Mouse (Mus musculus): Measurements from ENCODE around the gene Cyp2j5. TPM values are rescaled to one million over a fixed set of nuclear protein-coding genes. Genes with fewer than 3 reads are reported as not detected.
A peak's percentile ranks its signal among the peaks of the same experiment; 100 is the strongest.

Cyp2j5 gene
- total and polyA plus RNA-seq, 3 experiments, result not detected

DNA sequence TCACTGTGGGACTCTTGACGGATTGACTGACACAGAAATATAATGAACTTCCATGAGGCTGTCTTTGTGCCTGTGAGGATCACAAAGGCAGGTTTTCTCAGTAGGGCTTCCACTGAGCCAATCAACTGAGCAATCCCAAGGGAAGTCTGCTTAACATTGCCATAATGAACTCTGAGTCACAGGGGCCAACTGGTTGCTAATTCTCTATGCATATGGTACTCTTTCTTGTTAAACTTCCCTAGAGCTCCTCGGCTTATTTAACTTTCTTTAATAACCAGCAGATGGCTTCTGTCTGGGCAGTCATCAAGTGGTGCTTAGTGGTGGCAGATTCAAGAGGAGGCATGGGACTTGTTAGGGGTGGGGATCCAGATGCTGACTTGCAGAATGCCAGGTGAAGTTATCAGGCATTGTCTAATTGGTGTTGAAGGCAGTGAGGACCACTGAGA, 23.4 kb upstream of the Cyp2j5 start:
- Histone ChIP-seq H3K36me3 (ENCODE audit: control insufficient read depth, insufficient read depth, low read length) (no peaks in the 10 kb centered on the region), H3K4me1 (ENCODE audit: control insufficient read depth, insufficient read depth, low read length) (no peaks in the 10 kb centered on the region), H3K4me3 (no peak overlapping the region), H3K79me2 (replicated peaks; ENCODE audit: control insufficient read depth, insufficient read depth, low read length) (no peaks in the 10 kb centered on the region), H3K9ac (ENCODE audit: low read depth, low read length) (no peak overlapping the region), H3K27me3 (ENCODE audit: control insufficient read depth, insufficient read depth, low read length) (no peaks in the 10 kb centered on the region), H3K27ac (no peak overlapping the region)
- 62% methylated on average over 2 of the region's 2 CpGs for WGBS
- TF ChIP-seq POLR2A (IDR thresholded peaks at IDR 0.05; ENCODE audit: insufficient read depth, low read depth, low read length), result no peak
- TF ChIP-seq CTCF (IDR thresholded peaks at IDR 0.05), result no peak
- no peak for TF ChIP-seq EP300 (IDR thresholded peaks at IDR 0.05; ENCODE audit: insufficient read depth, low read depth, low read length)
- intact Hi-C loops (cut with DNase I), result no loop called here
- DNase-seq, result no peak

DNA sequence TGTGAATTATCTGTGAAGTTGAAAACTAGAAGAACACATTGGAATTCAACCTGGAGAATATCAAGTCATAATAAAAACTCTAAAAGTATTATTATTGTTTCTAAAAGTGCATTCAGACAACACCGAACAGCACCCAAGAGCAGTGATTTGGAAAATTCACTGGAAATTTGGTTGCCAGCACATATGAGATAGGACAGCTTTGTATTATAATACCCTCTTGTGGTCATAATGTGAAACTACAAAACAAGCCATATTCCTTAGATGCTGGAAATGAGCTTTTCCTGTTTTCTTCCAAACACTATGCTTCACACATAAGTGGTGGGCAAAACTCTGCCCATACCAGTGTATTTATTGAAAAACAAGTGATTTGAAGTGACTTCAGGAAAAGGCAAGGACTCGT, 19.5 kb upstream of the Cyp2j5 start:
- no peaks in the 10 kb centered on the region for H3K27me3 ChIP-seq (ENCODE audit: control insufficient read depth, insufficient read depth, low read length)
- H3K9ac ChIP-seq (ENCODE audit: low read depth, low read length), result no peak overlapping the region
- no peaks in the 10 kb centered on the region for H3K36me3 ChIP-seq (ENCODE audit: control insufficient read depth, insufficient read depth, low read length)
- H3K4me3 ChIP-seq, result no peak overlapping the region
- H3K79me2 ChIP-seq (replicated peaks; ENCODE audit: control insufficient read depth, insufficient read depth, low read length), result no peaks in the 10 kb centered on the region
- no peak overlapping the region for H3K27ac ChIP-seq
- 30% methylated on average over 2 of the region's 2 CpGs for whole genome bisulfite sequencing
- no peaks in the 10 kb centered on the region for H3K4me1 ChIP-seq (ENCODE audit: control insufficient read depth, insufficient read depth, low read length)
- intact Hi-C loops (cut with DNase I), result loop anchor here (2.0 to 5.0 kb wide), 2 partner anchors 91 to 409 kb away; partner anchors contain the start of gene Cyp2j9
- TF ChIP-seq POLR2A (IDR thresholded peaks at IDR 0.05; ENCODE audit: insufficient read depth, low read depth, low read length) (no peak), EP300 (IDR thresholded peaks at IDR 0.05; ENCODE audit: insufficient read depth, low read depth, low read length) (no peak), CTCF (IDR thresholded peaks at IDR 0.05) (peak; percentile 74)
- no peak for DNase-seq

DNA sequence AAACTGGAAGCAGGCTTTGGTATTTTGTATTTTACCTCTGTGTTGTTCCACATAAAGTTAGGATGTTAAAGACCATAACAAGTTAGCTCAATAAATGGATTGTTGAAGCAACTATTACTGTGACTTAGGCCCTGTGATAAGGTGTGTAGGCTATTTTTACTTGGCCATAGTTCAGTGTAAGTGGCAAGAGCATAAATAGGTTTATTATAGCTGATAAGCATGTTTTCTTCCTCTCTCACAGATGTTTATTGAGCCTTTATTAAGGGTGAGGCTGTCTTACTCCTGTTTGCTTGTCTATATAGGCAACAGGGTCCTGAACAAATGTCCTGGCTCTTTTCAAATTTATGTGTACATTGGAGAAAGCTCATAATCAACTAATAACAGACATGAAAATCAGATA, 17.0 kb upstream of the Cyp2j5 start:
- H3K4me3 ChIP-seq, result no peak overlapping the region
- intact Hi-C loops (cut with DNase I), result loop anchor here (5.0 kb wide), 1 partner anchor 89 kb away; the partner anchor contains the start of gene Cyp2j9
- H3K9ac ChIP-seq (ENCODE audit: low read depth, low read length), result no peak overlapping the region
- DNase-seq, result no peak
- H3K79me2 ChIP-seq (replicated peaks; ENCODE audit: control insufficient read depth, insufficient read depth, low read length), result no peaks in the 10 kb centered on the region
- no peaks in the 10 kb centered on the region for H3K4me1 ChIP-seq (ENCODE audit: control insufficient read depth, insufficient read depth, low read length)
- no peaks in the 10 kb centered on the region for H3K27me3 ChIP-seq (ENCODE audit: control insufficient read depth, insufficient read depth, low read length)
- no peak overlapping the region for H3K27ac ChIP-seq
- TF ChIP-seq CTCF (IDR thresholded peaks at IDR 0.05) (no peak), EP300 (IDR thresholded peaks at IDR 0.05; ENCODE audit: insufficient read depth, low read depth, low read length) (no peak), POLR2A (IDR thresholded peaks at IDR 0.05; ENCODE audit: insufficient read depth, low read depth, low read length) (no peak)
- H3K36me3 ChIP-seq (ENCODE audit: control insufficient read depth, insufficient read depth, low read length), result no peaks in the 10 kb centered on the region

DNA sequence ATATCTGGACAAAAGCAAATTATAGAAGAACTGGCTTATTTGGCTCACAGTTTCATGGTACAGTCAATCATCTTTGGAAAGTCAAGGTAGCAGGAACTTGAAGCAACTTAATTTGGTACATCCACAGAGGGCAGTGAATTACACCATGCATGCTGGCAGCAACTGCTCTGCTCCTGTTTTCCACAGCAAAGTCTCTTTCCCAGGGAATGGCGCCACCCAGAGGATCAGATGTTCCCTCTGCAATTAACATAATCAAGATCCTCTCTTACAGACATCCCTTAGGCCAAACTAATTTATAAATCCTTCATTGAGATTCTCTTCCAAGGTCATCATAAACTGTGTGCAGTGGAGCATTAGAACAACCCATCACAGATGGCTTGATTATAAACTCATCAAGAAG, 16.3 kb upstream of the Cyp2j5 start:
- H3K4me1 ChIP-seq (ENCODE audit: control insufficient read depth, insufficient read depth, low read length), result no peaks in the 10 kb centered on the region
- no peak overlapping the region for H3K27ac ChIP-seq
- no peaks in the 10 kb centered on the region for H3K36me3 ChIP-seq (ENCODE audit: control insufficient read depth, insufficient read depth, low read length)
- no peaks in the 10 kb centered on the region for H3K79me2 ChIP-seq (replicated peaks; ENCODE audit: control insufficient read depth, insufficient read depth, low read length)
- intact Hi-C loops (cut with DNase I), result loop anchor here (5.0 kb wide), 1 partner anchor 88 kb away; the partner anchor contains the start of gene Cyp2j9
- no peak for TF ChIP-seq EP300 (IDR thresholded peaks at IDR 0.05; ENCODE audit: insufficient read depth, low read depth, low read length)
- TF ChIP-seq POLR2A (IDR thresholded peaks at IDR 0.05; ENCODE audit: insufficient read depth, low read depth, low read length), result no peak
- TF ChIP-seq CTCF (IDR thresholded peaks at IDR 0.05), result peak; percentile 48
- H3K27me3 ChIP-seq (ENCODE audit: control insufficient read depth, insufficient read depth, low read length), result no peaks in the 10 kb centered on the region
- peak in 1 of 2 experiments; percentile 24 for DNase-seq
- H3K9ac ChIP-seq (ENCODE audit: low read depth, low read length), result no peak overlapping the region
- no peak overlapping the region for H3K4me3 ChIP-seq
- 29% methylated on average over 1 of the region's 1 CpGs for WGBS

DNA sequence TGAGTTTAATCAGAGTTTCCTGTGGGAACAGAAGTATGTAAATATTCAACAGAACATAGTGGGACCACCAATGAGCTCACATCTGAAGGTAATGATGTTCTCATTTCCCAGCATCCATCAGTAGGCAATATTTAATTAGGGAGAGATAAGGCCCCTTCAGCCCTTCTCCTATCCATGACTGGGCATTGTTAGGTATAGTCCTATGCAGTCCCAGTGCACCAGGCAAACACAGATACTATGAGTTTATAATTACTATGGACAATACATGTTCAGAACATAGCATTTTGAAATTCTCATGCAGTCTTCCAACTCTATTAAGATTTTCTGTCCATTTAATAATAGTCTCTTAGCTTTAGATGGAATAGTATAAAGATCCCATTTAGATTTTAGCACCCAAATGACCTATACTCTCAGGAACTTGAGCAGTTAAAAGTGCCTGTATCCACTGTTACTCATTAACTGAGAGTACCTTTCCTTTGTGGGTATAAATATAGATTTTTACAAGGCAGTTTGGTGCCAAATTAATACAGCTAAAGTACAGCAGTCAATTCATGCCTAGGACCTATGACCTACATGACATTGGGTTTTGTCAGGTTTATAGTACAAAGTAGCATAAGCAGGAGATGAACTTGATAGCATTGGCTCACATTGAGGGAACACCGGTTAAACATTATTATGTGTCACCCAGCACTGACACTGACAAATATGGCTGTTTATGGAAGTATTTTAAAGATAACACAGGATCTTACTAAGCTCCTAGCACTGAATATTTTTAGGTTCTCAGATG, 907 bp upstream of the Cyp2j5 start:
- Histone ChIP-seq H3K4me1 (ENCODE audit: control insufficient read depth, insufficient read depth, low read length) (no peaks in the 10 kb centered on the region), H3K79me2 (replicated peaks; ENCODE audit: control insufficient read depth, insufficient read depth, low read length) (no peaks in the 10 kb centered on the region), H3K4me3 (no peak overlapping the region), H3K27ac (no peak overlapping the region), H3K27me3 (ENCODE audit: control insufficient read depth, insufficient read depth, low read length) (no peaks in the 10 kb centered on the region), H3K9ac (ENCODE audit: low read depth, low read length) (no peak overlapping the region), H3K36me3 (ENCODE audit: control insufficient read depth, insufficient read depth, low read length) (no peaks in the 10 kb centered on the region)
- DNase-seq, result no peak
- 91% methylated on average over 1 of the region's 1 CpGs for WGBS
- intact Hi-C loops (cut with DNase I), result no loop called here
- TF ChIP-seq CTCF (IDR thresholded peaks at IDR 0.05), result no peak
- no peak for TF ChIP-seq POLR2A (IDR thresholded peaks at IDR 0.05; ENCODE audit: insufficient read depth, low read depth, low read length)
- TF ChIP-seq EP300 (IDR thresholded peaks at IDR 0.05; ENCODE audit: insufficient read depth, low read depth, low read length), result no peak

DNA sequence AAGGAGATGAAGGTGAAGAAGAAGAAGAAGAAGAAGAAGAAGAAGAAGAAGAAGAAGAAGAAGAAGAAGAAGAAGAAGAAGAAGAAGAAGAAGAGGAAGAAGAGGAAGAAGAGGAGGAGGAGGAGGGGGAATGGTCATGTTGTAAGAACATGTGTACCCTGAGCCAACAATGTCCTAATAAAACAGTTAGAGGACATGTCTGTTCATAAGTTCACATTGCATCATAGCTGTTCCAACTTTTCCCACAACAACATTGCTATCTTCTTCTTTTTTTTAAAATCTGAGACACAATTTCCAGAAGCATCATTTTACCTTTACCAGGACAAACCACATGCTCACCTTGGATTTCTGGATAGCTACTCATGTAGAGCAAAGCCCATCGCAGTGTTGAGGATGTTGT, 28.5 kb downstream of the Cyp2j5 start:
- Histone ChIP-seq H3K4me3 (no peak overlapping the region), H3K27ac (no peak overlapping the region), H3K27me3 (ENCODE audit: control insufficient read depth, insufficient read depth, low read length) (no peaks in the 10 kb centered on the region), H3K9ac (ENCODE audit: low read depth, low read length) (no peak overlapping the region), H3K36me3 (ENCODE audit: control insufficient read depth, insufficient read depth, low read length) (no peaks in the 10 kb centered on the region), H3K4me1 (ENCODE audit: control insufficient read depth, insufficient read depth, low read length) (no peaks in the 10 kb centered on the region), H3K79me2 (replicated peaks; ENCODE audit: control insufficient read depth, insufficient read depth, low read length) (no peaks in the 10 kb centered on the region)
- TF ChIP-seq EP300 (IDR thresholded peaks at IDR 0.05; ENCODE audit: insufficient read depth, low read depth, low read length), result no peak
- no peak for TF ChIP-seq CTCF (IDR thresholded peaks at IDR 0.05)
- no peak for TF ChIP-seq POLR2A (IDR thresholded peaks at IDR 0.05; ENCODE audit: insufficient read depth, low read depth, low read length)
- intact Hi-C loops (cut with DNase I), result no loop called here
- no peak for DNase-seq
- WGBS, result 72% methylated on average over 1 of the region's 1 CpGs

Data from heart, adult 2 months (tissue).